Mouse (Mus musculus): ENCODE measurements at regions not wholly inside any gene's neighbourhood (a gene's known extent, or its start where the extent isn't known, plus 50 kb on each side); places are given as distances from the start of the nearest gene placed in this dataset.

DNA sequence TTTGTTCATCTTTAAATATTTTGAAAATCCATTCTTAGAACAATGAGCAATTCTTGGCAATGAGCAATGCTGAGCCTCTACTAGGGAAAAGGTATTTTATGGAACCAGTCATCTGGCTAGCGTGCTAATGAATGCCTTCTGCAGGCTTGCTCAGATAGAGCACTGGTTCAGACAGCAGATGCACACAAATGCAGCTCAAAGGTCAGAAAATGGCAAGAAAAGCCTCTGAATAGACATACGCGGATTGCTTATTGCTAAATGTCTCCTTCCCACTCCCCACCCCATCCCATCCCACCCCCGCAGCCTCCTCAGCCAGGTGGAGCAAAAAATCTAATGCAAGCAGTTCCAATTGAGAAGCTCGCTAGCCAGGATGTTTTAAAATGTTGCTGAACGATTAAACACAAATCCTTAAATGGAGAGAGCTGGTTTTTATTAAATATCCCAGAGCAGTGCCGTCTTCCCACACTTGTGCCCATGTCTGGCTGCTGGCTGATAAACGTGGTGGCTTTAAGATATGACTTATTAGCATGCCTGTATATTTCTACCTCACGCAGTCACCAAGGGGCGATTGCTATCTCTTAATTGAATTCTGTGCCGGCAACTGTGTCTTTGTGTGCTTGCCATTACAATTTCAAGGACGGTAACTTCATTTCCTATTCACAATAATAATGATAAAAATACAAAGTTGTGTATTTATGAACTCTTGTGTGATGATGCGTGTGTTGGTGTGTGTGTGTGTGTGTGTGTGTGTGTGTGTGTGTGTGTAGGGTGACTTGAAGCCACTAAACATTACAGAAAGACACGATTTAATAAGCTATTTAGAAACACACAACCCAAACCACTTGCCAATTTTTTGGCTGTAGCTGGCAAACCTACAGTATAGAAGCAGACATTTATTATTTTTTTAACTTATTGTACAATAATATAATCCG is 192.7 kb upstream of the Pabpc6 start:
- no peak for ATAC-seq (replicated peaks; ENCODE audit: poor library complexity)

DNA sequence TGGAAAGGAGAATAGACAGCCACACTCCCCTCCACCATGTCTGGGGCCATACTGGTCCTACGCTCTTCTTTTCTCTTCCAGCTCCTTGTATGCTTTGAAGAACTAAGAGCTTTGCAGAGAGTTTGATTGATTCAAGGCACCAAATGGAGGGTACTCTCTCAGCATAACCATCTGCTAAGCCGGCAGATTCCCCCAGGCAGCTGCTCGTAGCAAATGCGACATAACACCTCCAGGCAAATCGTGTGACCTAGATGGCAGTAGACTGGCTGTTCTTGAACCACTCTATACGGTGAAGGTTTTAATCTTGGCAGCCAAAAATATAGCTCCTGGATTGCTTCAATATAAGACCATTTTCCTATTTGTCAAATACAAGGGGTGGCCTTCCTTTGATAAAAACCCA is 191.8 kb upstream of the Pabpc6 start:
- no peak for ATAC-seq (replicated peaks; ENCODE audit: poor library complexity)

DNA sequence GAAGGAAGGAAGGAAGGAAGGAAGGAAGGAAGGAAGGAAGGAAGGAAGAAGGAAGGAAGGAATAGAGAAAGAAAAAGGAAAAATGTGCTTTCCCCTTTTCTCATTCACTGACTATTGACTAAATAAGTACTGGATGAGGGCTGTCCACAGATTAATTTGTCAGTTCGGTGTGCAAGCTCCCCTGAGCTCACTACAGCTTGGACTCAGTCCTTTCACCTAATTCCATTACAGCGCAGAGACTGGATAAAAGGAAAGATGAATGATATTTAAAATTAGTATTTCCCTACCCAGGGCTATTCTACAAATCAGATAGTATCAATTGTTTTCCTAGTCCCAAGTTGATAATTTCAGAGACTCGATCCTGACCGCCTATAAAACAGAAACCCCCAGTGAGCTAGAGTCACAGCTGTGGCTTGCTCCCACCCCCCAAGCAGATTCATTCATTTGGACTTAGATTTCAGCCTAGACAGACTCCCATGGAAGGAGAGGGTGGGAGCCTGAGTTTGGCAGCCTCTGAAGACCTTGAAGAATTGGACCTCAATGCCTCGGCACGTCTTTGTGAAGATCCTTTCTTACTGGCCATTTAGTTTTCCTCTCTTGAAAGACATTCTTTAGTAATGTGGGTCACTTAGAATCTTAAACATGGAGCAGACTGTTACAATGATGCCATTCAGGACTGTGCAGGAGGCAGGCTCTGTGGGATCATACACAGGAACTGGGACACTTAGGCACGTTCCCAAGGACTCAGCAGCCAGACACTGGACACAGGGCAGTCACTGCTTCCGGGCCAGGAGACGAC is 179.2 kb upstream of the Pabpc6 start:
- ATAC-seq (replicated peaks; ENCODE audit: poor library complexity), result no peak

DNA sequence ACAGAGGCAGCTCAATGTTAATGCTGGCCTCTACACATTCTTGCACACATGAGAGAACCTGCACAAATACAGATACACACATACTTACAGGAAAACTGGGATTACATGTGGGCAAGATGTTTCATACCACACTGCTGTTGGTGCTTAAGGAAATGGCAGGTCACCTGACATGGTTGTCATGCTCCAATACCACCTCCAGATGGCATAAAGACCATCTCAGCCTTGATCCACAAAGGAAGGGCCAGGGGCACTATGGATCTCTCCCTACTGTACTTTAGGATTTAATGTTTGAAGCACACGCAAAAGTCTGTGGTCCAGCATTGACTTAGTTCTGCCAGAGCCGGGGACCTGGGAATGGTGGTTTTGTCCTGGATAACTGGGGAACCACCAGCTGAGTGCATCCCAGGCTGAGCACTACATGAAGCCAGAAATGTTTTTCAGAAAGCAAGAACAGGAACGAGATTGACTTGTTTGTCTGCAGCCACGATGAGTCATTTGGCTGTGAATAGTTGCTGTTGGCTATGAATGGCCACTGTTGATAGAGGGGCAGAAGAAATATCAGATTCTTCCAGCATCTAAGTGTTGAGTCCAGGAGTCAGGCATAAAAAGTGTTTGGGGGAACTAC is 176.0 kb upstream of the Pabpc6 start:
- ATAC-seq (replicated peaks; ENCODE audit: poor library complexity), result no peak

DNA sequence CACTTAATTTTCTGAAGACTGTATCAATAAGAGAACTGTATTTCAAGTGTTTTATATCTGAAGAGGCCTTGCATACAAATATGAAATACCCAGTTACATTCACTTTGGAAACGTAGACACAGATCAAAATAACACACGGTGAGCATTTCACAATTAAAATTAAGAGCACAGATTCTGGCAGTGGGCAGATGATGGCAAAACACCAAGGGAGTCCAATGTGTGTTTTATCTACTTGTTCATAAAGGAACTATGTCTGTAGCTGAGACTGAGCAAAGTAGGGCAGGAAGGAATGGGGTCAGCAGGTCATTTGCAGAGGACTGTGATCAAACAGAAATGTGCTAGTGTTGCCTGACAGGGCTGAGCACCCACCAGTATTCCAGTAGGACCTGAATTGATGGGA is 171.6 kb upstream of the Pabpc6 start:
- ATAC-seq (replicated peaks; ENCODE audit: poor library complexity), result no peak

DNA sequence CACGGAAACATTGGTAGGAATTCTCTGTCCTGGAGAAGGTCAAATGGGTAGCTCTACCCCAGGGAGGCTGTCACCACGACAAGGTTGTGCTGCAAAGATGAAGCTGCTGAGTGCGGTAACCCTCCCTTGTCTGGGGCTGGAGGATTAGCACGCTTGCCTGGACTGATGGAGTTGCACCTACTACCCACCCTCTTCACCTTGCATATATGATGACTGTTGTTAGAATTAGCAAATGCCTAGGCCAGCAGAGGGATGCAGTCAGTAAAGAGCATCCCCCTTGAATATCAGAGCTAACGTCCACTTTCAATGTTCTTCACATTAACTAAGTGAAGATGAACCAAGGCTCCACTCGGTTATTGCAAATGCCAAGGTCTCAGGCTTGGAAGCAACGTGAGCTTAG is 169.7 kb upstream of the Pabpc6 start:
- ATAC-seq (replicated peaks; ENCODE audit: poor library complexity), result no peak

DNA sequence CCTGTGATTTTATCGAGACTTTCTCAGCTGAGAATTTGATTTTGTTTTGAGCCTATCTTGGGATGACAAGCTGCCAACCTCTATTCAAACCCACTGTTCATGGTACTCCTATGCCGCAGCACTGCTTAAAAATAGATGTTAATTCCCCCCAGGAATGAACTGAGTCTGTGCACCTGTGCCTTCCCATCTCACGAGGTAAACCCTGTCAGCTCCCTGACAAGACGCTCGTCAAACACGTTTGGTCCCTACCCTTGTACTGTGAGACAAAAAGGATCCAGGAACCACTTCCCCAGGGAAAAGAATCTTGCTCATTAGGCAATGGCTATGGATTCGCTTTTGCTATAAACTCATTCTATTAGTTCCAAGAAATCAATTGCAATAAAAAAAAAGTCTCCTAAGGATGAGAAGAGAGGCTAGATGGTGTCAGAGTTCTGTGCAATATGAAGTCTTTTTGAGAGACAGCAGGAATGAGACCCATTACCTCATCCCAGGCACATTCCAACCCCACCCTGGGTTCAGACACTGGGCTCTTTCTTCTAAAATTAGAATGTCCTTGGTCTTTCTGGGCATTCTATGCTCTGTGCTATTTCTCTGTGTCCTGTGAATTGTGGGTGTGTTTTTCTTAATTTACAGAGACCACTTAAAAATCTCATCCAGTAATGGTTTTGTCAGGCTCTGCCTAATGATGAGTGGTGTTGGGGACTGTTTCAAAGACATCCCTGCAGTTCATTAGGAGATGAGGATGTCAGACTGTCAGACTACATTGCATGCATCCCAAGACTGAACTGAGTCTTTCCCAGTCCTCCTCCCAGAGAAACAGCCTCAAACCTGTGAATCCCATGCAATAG is 167.7 kb upstream of the Pabpc6 start:
- ATAC-seq (replicated peaks; ENCODE audit: poor library complexity), result no peak

DNA sequence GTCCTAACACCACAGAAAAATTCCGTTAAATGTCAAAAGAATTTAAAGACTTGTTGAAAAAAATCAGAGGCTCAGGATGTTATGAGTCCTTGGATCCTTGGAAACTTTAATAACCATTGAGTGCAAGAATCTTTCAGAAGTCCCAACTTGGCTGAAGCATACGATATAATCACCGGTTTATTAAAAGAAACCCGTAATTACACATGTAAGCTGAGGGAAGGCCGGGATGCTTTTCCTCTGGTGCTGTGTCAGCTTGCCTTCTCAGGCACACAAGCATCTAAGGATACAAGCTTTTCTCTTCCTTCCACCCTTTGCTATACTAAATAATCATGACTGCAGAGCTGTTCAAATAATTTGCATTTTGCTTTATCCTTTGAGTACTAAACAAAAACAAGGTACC is 160.4 kb upstream of the Pabpc6 start:
- no peak for ATAC-seq (replicated peaks; ENCODE audit: poor library complexity)

DNA sequence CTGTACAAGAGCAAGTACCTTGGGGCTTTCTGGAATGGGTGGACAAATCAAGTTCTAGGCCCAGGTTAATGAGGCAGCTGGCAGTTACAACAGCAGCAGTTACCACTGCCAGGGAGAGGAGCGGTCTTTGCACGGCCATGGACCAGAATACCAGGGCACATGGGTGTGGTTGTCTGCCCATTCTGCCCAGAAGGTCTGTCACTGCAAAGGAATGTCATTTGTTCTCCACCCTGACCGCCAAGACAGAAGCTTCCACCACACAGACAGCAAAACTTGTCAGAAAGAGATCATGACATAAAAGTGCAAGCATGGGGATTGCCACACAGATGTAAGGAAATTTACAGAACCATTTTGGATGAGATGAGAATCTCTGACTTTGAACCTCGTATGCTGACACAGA is 151.8 kb upstream of the Pabpc6 start:
- ATAC-seq (replicated peaks; ENCODE audit: poor library complexity), result no peak

DNA sequence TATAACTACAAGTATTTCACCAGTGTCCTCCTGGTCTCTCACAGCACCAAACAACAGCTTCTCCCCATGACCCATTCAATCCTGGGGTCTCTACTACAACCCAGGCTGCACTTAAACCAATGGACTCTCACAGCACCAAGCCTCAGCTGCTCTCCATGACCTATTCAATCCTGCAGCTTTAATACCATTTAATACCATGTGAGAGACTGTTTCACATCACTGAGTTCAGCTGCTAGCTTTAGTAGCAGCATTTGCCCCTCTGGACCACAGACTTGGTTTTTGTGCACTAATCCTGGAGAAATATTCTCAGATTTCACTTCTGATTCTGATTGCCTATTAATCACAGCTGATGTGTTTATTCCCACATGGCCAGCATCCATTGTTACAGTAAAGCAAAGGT is 147.5 kb upstream of the Pabpc6 start:
- ATAC-seq (replicated peaks; ENCODE audit: poor library complexity), result no peak

DNA sequence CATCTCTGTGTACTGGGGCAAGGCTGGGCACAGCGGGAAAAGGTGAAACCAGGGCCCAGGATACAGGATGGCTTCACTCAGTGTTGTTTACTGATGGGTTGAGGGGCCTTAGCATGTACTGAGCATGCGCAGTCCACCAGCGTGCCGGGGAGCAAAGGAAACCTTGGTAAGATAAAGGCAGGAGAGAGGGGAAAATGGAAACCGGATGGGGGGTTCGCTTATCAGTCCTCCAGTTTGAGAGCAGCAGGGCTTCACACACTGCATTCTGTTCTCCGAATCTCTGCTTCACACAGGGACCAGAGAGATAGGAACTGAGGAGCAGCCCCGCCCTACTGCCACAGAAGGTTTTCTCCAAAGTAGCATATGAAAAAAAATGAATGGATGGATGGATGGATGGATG is 127.6 kb upstream of the Pabpc6 start:
- no peak for ATAC-seq (replicated peaks; ENCODE audit: poor library complexity)

DNA sequence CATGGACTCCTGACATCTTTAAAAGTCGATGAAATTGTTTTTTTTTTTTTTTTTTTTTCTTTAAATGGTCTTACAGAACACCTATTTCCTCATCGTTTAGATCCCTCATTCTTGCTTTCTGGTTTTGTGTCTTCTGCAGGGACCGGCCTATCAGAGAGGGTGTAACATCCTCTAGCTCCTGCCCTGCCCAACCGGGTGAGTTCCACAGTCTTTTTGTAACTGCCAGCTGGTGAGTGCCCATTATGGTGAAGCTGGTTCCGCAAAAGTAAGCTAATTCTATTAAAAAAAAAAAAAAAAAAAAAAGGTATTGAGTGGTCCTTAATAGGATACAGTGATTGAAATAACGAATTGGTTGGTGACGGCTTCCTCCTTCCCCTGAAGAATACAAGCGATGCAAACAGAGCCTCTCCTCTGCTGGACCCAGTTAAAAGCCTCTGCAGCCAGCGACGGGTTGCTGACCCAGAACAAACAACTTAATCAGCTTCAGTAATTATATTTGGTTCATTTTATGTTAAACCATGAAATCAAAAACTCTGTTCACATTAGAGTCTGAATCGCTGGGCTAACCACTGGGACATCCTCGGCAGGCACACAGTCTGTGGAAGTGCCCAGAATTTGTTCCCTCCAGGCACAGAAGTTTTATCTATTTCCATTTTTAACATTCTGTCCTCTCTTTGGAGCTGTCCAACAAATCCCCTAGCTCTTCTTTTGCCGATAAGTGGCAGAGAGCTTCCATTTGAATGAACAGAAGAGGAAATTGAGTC is 126.9 kb upstream of the Pabpc6 start:
- no peak for ATAC-seq (replicated peaks; ENCODE audit: poor library complexity)

DNA sequence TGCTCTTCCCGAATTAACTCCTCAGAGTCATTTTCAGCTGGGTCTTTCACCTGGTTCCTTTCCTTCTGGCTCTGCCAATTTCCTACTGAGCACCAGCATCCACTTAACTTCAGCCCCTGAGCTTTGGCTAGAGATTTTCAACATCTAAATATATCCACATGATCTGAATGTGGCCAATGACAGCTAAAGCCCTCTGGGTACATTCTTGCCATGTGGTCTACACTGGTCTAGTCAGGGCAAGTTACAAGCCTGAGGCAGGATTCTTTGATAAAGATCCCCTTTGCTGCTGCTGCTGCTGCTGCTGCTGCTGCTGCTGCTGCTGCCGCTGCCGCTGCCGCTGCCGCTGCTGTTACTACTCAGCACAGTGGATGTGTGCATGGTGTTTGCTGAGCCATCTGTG is 109.3 kb upstream of the Pabpc6 start:
- ATAC-seq (replicated peaks; ENCODE audit: poor library complexity), result no peak

DNA sequence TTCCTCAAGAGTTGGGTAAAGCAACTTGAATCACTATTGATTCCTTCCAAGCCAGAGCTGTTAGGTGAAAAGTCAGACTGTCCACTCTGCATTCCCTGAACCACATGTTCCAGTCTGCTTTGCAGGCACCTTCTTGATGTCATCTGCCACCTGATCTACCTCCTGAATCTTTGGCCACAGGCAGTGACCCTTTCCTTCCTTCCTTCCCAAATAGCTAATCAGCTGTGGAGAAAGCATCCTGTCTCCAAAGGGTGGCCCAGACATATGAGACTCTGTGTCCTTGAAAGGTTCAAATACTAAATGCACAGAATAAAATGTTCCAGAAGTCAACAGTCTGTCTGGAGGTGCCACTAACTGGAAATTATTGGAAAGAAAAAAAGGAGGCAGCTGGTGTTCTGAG is 107.6 kb upstream of the Pabpc6 start:
- no peak for ATAC-seq (replicated peaks; ENCODE audit: poor library complexity)

DNA sequence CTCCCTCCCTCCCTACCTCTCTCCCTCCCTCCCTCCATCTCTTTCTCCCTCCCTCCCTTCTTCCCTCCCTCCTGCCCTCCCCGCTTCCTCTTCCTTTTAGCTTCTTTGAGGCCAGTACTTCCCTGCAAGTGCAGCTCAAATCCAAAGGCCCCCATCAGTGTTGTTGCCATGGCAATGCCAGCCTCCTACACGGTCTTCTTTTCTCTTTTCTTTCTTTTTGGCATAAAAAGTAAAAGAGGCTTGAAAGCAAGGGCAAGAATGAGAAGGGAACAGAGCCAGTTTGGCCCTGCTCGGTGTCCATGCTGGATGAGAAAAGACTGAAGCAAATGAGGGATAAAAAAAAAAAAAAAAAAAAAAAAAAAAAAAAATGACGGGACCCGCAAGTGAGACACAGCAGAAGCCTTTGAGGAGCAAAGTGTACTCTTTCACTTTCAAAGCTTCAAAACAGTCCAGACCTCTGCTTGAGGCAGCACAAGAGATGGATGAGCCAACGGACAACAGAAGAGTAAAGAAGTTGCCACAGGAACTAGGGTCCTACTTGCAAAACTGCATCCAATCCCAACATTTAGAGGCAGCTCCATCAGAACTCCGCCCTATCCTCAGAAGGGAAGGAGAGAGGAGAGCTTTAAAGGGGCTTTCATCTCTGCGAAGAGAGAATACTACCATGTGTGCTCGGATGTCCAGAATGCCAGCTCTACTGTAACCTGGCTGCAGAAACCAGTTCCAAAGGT is 106.9 kb upstream of the Pabpc6 start:
- no peak for ATAC-seq (replicated peaks; ENCODE audit: poor library complexity)

DNA sequence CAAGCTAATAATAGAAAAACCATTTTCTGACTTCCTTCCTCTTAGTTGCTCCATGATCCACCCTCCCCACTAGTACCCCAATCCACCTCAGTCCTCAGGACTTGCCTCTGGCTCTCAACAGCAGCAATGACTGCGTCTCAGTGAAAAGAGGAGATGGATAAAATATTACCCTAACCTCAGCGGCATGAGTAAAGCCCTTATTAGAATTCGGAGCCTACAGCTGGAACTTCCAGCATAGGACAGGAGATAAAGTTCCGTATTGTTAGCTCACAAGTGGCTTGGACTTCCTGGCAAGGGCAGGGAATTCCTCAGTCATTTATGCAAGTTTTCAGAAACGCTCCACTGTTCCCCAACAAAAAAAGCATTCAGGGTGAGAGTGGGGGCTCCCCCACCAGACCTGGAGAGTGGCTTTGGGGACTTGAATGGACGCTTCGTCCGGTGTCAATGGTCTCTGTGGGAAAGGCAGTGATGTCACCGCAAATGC is 106.2 kb upstream of the Pabpc6 start:
- ATAC-seq (replicated peaks; ENCODE audit: poor library complexity), result peak; percentile 42

DNA sequence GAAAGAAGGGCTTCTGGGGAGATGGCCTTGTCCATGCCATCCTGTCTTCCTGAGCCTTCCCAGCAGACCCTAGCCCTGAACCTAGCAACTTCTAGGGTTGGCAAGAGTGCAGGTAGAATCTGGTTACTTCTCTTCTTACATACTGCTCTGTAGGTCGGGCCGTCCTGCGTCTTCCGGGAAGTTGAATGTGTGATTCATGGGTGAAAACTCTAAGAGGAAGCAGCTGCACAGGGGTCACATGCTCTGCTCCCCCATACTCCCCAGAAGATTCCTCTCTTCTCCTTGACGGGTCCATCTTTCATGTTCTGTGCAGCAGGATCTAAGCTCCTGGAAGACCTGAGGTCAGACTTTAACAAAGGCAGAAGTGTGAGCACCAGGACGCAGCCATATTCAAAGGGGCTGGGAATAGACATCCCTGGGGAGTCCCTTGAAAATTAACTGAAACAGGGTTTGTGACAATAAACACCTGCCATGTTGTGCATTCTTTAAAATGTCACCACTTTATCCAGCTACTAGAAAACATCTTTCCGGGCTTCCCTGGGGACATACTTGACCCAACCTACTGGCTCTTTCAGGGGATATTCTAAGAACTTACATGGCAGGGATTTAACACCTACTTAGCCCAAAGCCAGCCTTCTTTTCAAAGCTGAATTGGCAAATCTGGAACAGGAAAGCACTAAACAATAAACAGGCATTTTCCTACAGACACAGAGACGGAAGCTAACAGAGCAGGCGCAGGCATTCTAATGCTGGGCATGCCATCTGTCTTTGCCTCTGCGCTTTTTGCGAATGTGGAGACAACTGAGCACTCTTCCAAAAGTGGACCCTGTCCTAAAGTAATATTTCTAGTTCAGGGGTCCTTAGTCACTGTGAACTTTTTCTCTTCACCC is 105.5 kb upstream of the Pabpc6 start:
- peak; percentile 43 for ATAC-seq (replicated peaks; ENCODE audit: poor library complexity)

DNA sequence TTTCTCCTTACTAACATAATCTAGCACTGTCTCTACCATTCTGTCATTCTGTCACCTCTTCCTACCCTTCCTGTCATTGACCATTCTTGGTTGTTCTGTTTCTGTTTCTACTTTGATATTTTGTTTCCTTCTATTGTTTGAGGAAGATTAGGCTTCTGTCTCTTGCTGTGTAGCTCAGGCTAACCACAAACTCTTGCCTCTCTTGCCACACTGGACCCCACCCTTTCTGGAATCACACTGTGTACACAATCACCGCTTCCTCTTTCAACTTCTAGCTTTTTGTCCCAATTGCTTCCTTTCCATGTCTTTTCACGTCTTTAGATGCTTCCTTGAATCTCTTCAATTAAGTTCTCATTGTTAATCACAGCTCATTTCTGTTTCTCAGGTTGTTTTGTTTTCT is 104.2 kb upstream of the Pabpc6 start:
- ATAC-seq (replicated peaks; ENCODE audit: poor library complexity), result peak; percentile 94

All from megakaryocyte progenitor cell, adult 5-6 weeks (primary cell).